Mouse (Mus musculus) E14TG2a.4 (cell line): Measurements from ENCODE around the gene Sgpl1.

Experiments used
- CTCF ChIP-seq: conservative IDR thresholded peaks from 2 replicates; pipeline ENCODE4 v1.5.1; 2014; ENCODE audit warnings: low read length
- NANOG ChIP-seq: IDR thresholded peaks from 2 replicates; pipeline ENCODE4 v1.6.1; 2014; ENCODE audit warnings: borderline replicate concordance, low read length, mixed read lengths
- POU5F1 ChIP-seq: IDR thresholded peaks from 2 replicates; pipeline ENCODE4 v1.6.1; 2014; ENCODE audit warnings: low read length, borderline replicate concordance

GRCm38 (mm10) chr10:61187001-61187400 is 39.5 kb upstream of the Sgpl1 start:
- TF ChIP-seq CTCF, result no peak
- TF ChIP-seq POU5F1, result no peak
- TF ChIP-seq NANOG, result no peak
